Mouse (Mus musculus): ENCODE data around the gene Saa4. TPM values are rescaled to one million over a fixed set of nuclear protein-coding genes. Genes with fewer than 3 reads are reported as not detected.
"Not testable (repeated sequence)": the region's sequence is repeated elsewhere in the genome, so short reads cannot be mapped to it uniquely, and the experiment has no call there.

Gene Saa4
- polyA plus RNA-seq, 1 experiment: not detected

DNA sequence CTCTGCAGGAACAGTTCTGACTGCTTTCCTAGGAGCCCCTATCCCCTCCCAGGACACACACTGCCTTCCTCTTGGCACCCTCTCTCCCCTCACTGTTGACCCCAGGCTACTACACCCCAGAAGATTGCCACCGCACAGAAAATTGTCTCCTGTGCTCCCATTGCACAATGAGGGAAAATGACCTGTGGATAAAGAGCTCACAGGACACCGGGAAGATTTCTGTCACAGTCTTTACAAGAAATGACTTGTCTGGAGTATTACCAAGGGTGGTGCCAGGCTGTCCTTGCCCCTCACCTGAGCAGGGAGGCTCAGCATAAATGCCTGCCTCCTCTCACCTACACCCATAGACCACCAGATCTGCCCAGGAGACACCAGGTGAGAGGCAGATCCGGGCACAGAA lies 19.1 kb upstream of the Saa4 start, which contains the start of gene Saa2:
Gene Saa2, plus strand, starts transcription at position 301 of the 400 bp plus-strand sequence.
- Histone ChIP-seq H3K27ac (ENCODE audit: insufficient read depth, low read length) (no peak within 1 kb of the TSS), H3K27me3 (ENCODE audit: control insufficient read depth, insufficient read depth, low read length) (no peaks in the 10 kb centered on the region), H3K4me3 (ENCODE audit: extremely low read depth, insufficient read depth, insufficient read length) (no peak within 1 kb of the TSS), H3K4me1 (ENCODE audit: control insufficient read depth, insufficient read depth, insufficient read length) (no peaks in the 10 kb centered on the region), H3K36me3 (ENCODE audit: control insufficient read depth, insufficient read depth, low read length) (no peaks in the 10 kb centered on the region)
- TF ChIP-seq CTCF (IDR thresholded peaks at IDR 0.05; ENCODE audit: extremely low read depth, insufficient read depth, insufficient read length, insufficient replicate concordance) (no peak), POLR2A (IDR thresholded peaks at IDR 0.05; ENCODE audit: low read depth, low read length) (no peak)
- 81% methylated on average over 3 of the region's 3 CpGs for WGBS
- no peak for DNase-seq (ENCODE audit: low read depth in 1 of 2, low spot score in 2 of 2)

DNA sequence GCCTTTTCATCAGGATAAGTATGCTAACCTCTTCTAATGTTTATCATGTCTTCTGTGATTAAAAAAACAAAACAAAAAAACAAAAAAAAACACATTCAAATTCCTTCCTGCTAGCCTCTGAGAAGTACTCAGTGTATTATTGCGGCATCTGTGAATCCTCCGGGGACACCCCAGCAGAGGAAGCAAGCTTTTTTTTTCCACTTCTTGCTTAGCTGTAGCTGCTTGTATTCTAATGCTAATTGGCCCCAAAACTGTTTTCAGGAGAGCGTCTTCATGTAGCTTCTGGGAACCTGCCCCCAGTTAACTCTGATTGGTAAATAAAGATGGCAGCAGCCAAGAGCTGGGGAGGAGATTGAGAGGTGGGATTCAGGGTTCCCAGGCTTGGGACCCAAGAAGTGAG lies 16.1 kb upstream of the Saa4 start:
- TF ChIP-seq CTCF (IDR thresholded peaks at IDR 0.05; ENCODE audit: extremely low read depth, insufficient read depth, insufficient read length, insufficient replicate concordance) (no peak), POLR2A (IDR thresholded peaks at IDR 0.05; ENCODE audit: low read depth, low read length) (no peak)
- no peak for DNase-seq (ENCODE audit: low read depth in 1 of 2, low spot score in 2 of 2)
- 35% methylated on average over 3 of the region's 3 CpGs for WGBS

DNA sequence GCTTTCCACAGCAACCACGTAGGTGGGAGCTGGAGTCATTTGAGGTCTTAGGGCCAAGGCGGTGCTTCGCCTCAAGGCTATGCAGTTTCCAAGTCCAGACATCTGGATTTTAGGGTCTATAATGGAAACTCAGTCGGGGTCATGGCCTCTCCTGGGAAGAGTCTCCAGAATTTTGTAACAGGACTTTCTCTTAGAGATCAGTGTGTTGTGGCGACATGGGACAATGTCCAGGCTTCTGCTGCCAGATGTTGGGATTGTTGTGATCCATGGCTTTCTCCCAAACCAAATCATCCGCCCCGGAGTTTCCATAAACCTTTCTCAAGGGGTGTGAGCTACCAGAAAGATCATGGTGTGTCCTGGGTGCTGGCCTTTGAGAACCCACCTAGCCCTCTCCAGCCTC lies 14.0 kb upstream of the Saa4 start:
- H3K27me3 ChIP-seq (ENCODE audit: control insufficient read depth, insufficient read depth, low read length): no peaks in the 10 kb centered on the region
- TF ChIP-seq CTCF (IDR thresholded peaks at IDR 0.05; ENCODE audit: extremely low read depth, insufficient read depth, insufficient read length, insufficient replicate concordance): no peak
- H3K36me3 ChIP-seq (ENCODE audit: control insufficient read depth, insufficient read depth, low read length): no peaks in the 10 kb centered on the region
- H3K4me1 ChIP-seq (ENCODE audit: control insufficient read depth, insufficient read depth, insufficient read length): no peaks in the 10 kb centered on the region
- DNase-seq (ENCODE audit: low read depth in 1 of 2, low spot score in 2 of 2): no peak
- no peak overlapping the region for H3K27ac ChIP-seq (ENCODE audit: insufficient read depth, low read length)
- WGBS: 89% methylated on average over 7 of the region's 7 CpGs
- no peak overlapping the region for H3K4me3 ChIP-seq (ENCODE audit: extremely low read depth, insufficient read depth, insufficient read length)

More for the DNA sequence above, 16.1 kb upstream of the Saa4 start:
- Histone ChIP-seq H3K36me3 (ENCODE audit: control insufficient read depth, insufficient read depth, low read length) (no peaks in the 10 kb centered on the region), H3K27me3 (ENCODE audit: control insufficient read depth, insufficient read depth, low read length) (no peaks in the 10 kb centered on the region), H3K27ac (ENCODE audit: insufficient read depth, low read length) (no peak overlapping the region), H3K4me1 (ENCODE audit: control insufficient read depth, insufficient read depth, insufficient read length) (no peaks in the 10 kb centered on the region), H3K4me3 (ENCODE audit: extremely low read depth, insufficient read depth, insufficient read length) (no peak overlapping the region)

DNA sequence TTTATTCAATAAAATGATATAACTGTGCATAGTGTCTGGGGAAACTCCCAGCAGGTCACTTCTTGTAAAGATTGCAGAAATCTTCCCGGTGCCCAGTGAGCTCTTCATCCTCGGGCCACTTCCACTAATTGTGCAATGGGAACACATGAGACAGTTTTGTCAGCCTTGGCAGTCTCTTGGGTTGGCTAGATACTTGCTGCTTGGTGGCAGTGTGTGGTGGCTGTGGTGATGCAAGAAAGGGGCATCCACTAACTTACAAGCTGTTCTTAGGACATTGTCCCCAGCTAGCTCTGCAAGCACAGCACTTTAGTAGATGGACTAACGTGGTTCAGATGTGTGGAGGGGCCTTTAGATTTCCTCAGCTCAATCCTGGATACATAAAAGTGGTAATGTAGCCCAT lies 13.4 kb upstream of the Saa4 start:
- no peaks in the 10 kb centered on the region for H3K27me3 ChIP-seq (ENCODE audit: control insufficient read depth, insufficient read depth, low read length)
- no peak for TF ChIP-seq CTCF (IDR thresholded peaks at IDR 0.05; ENCODE audit: extremely low read depth, insufficient read depth, insufficient read length, insufficient replicate concordance)
- TF ChIP-seq POLR2A (IDR thresholded peaks at IDR 0.05; ENCODE audit: low read depth, low read length): no peak
- no peak for DNase-seq (ENCODE audit: low read depth in 1 of 2, low spot score in 2 of 2)
- no peak overlapping the region for H3K4me3 ChIP-seq (ENCODE audit: extremely low read depth, insufficient read depth, insufficient read length)
- H3K36me3 ChIP-seq (ENCODE audit: control insufficient read depth, insufficient read depth, low read length): no peaks in the 10 kb centered on the region
- H3K27ac ChIP-seq (ENCODE audit: insufficient read depth, low read length): no peak overlapping the region
- no peaks in the 10 kb centered on the region for H3K4me1 ChIP-seq (ENCODE audit: control insufficient read depth, insufficient read depth, insufficient read length)
- 79% methylated on average over 3 of the region's 3 CpGs for whole genome bisulfite sequencing

DNA sequence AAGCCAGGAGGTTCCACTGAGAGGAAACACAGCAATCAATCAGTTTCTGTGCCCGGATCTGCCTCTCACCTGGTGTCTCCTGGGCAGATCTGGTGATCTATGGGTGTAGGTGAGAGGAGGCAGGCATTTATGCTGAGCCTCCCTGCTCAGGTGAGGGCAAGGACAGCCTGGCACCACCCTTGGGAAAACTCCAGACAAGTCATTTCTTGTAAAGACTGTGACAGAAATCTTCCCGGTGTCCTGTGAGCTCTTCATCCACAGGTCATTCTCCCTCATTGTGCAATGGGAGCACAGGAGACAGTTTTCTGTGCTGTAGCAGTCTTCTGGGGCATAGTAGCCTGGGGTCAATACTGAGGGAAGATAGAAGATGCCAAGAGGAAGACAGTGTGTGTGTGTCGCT lies 10.5 kb upstream of the Saa4 start, which contains the start of gene Saa1:
Gene Saa1, minus strand, starts transcription at position 101 of the 400 bp plus-strand sequence.
- DNase-seq (ENCODE audit: low read depth in 1 of 2, low spot score in 2 of 2); H3K27me3 ChIP-seq (ENCODE audit: control insufficient read depth, insufficient read depth, low read length); H3K4me1 ChIP-seq (ENCODE audit: control insufficient read depth, insufficient read depth, insufficient read length); H3K27ac ChIP-seq (ENCODE audit: insufficient read depth, low read length); H3K4me3 ChIP-seq (ENCODE audit: extremely low read depth, insufficient read depth, insufficient read length); H3K36me3 ChIP-seq (ENCODE audit: control insufficient read depth, insufficient read depth, low read length): not testable (repeated sequence)
- WGBS: 73% methylated on average over 3 of the region's 3 CpGs

DNA sequence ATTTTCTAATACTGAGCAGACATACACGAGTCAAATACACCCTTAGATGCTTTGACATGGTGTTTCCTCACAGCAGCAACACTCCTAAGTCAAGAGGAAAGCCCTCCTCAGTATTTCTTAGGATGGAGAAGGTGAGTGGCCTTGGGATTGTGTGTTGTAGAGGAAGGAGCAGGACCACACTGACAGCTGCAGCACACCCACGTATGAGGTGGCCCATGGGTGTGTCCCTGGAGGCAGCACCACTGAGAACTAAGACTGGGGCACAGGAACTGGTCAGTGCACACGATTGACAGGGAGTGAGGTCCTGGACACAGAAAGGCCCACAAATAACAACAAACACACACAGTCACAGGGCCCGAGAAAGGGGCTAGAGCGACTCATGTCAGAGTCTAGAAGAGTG lies 7.6 kb upstream of the Saa4 start:
- not testable (repeated sequence) for H3K4me3 ChIP-seq (ENCODE audit: extremely low read depth, insufficient read depth, insufficient read length); DNase-seq (ENCODE audit: low read depth in 1 of 2, low spot score in 2 of 2); H3K27me3 ChIP-seq (ENCODE audit: control insufficient read depth, insufficient read depth, low read length); H3K36me3 ChIP-seq (ENCODE audit: control insufficient read depth, insufficient read depth, low read length); H3K4me1 ChIP-seq (ENCODE audit: control insufficient read depth, insufficient read depth, insufficient read length); H3K27ac ChIP-seq (ENCODE audit: insufficient read depth, low read length)
- 78% methylated on average over 5 of the region's 5 CpGs for WGBS

DNA sequence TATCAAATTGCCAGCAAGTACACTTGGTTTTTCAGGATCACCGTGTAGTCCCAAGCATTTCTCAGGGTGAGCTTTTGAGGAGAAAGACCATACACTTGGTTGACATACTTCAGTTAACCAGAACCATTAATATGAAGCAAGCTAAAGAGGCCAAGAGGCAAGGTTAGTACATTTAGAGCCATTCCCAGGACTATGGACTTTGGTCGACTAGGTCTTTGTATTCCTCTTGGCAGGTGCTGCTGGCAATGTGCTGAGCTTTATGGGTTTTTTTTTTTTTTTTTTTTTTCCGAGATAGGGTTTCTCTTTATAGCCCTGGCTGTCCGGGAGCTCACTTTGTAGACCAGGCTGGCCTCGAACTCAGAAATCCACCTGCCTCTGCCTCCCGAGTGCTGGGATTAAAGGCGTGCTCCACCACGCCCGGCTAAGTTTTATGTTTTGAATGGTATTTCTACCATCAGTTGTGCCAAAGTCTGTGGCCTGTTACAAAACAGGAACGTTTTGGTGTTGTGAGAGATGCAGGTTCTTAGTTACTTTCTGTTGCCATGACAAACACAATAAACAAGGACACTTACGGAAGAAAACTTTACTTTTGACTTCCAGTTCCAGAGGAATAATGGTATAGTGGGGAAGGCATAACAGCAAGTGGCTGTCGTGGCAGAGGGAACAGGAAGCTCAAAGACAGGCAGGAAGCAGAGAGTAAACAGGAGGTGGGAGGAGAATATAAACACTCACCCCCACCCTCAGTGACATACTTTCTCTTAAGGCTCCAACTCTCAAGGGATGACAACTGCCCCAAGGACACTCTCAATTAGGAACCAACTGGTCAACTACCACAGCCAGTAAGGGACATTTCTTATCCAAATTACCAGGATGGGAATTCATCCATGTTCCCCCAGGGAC lies 6.4 kb upstream of the Saa4 start:
- TF ChIP-seq POLR2A (IDR thresholded peaks at IDR 0.05; ENCODE audit: low read depth, low read length) (no peak), CTCF (IDR thresholded peaks at IDR 0.05; ENCODE audit: extremely low read depth, insufficient read depth, insufficient read length, insufficient replicate concordance) (no peak)
- DNase-seq (ENCODE audit: low read depth in 1 of 2, low spot score in 2 of 2): no peak
- Histone ChIP-seq H3K27me3 (ENCODE audit: control insufficient read depth, insufficient read depth, low read length) (no peaks in the 10 kb centered on the region), H3K36me3 (ENCODE audit: control insufficient read depth, insufficient read depth, low read length) (no peaks in the 10 kb centered on the region), H3K4me3 (ENCODE audit: extremely low read depth, insufficient read depth, insufficient read length) (no peak overlapping the region), H3K27ac (ENCODE audit: insufficient read depth, low read length) (no peak overlapping the region), H3K4me1 (ENCODE audit: control insufficient read depth, insufficient read depth, insufficient read length) (no peaks in the 10 kb centered on the region)
- WGBS: 76% methylated on average over 12 of the region's 12 CpGs

All from spleen, adult 2 months (tissue).